Mouse (Mus musculus): ENCODE measurements around the gene Atp1b1.

Atp1b1 gene

GRCm38 (mm10) chr1:164461726-164462125, 3.6 kb upstream of the Atp1b1 start:
- DNase-seq (ENCODE audit: low read depth) = no peak

- DNase-seq (ENCODE audit: low read depth) = no peak
These were observed 3.0 kb upstream of the Atp1b1 start for GRCm38 (mm10) chr1:164460921-164461697.

DNA sequence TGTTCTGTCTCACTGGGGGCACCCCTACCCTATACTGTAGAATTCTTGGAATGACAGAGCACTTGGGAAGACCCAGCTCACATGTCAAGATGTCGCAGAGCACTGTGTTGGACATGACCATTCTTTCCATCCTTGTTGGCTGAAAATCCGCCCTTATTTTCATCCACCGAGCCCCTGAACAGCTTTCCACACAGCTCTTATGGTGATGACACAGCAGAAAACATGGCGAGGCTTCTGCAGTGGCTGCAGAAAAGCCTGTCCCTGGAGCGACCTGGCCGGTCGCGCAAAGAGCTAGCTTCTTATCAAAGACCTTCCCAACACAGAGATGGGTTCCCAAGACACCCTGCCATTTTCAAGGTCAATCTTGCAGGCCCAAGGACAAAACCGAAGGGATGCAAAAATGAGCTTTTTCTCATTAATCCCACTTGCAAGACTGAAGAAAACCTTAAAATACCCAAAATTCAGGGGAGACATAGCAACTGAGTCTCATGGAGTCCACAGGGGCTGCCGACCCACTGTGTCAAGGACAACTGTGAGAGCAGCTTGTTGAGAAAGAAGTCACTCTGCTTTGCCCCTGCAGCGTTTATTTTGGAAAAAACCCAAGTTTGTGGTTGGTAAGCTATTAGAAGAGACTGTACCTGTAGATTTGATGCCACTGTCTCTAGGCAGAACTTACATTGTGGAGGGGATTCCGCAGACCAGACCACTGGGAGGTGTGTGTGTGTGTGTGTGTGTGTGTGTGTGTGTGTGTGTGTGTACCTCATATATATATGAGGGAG, 1.2 kb upstream of the Atp1b1 start:
- DNase-seq (ENCODE audit: low read depth) = no peak

DNA sequence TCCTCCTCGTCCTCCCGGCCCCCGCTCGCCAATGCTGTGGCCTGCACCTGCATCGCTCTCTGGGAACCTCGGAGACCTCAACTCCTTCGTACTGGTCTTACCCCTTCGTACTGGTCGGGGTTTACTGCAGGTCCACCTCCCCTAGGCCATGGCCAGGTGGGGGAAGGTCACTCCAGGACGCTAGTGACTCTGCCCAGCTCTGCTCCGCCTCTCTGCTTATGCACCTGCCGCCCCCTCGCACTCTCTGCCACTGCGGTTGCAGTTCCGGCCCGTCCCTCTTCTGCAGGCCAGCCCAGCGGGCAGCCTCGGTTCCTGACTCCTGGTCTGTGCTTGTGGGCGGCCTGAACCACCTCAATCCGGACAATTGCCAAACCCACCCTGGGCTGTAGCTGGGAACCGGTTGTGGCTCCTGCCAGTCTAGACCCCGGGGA, 481 bp upstream of the Atp1b1 start:
- no peak for DNase-seq (ENCODE audit: low read depth)

DNA sequence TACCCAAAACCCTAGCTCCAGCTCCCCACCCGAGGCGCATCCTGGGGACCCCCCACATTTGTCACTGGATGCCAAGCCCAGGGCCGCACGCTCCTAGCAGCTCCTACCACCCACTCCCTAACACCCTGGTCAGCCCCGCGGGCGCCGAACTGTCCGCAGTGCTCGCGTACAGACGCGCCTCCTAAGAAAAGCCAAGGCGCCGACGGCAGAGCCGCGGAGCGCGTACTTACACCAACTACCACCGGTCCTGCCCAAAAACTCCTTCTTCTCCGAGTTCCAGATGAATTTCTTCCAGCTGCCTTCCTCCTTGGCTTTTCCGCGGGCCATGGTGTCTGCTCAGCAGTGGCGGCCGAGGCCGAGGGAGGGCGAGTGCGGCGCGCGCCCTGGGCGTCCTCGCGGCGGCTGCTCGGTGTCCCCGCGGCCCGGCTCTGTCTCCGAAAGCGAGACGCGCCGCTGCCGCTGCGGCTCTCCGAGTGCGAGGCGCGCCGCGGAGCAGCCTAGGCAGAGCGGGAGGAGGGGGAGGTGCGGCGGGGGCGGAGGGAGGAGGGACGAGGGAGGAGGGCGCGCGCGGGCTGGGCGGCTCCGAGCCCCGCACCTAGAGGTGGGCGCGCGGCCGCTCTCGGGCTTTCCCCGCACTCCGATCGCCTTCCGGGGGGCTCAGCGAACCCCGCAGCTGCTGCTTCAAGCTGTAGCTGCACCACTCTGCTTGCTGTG, 467 bp downstream of the Atp1b1 start:
- DNase-seq (ENCODE audit: low read depth) = no peak

DNA sequence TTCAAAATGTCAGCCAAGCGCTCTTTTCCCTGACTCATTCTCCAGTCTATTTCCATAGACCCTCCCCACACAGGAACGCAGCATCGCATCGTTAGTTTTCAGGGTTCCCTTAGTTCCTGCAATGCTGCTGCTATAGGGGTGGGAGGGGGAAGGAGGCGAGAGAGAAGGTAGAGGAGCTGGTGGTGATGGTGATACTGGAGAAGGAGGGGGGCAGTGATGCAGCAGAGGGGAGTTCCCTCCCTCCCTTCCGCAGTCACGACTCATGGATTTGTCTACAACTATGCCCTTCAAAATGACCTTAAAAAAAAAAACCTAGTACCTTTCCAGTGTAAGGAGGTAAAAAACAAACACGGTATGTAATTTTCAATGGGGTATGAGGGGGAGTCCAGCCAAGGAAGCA, 1.4 kb downstream of the Atp1b1 start:
- no peak for DNase-seq (ENCODE audit: low read depth)

GRCm38 (mm10) chr1:164456065-164456464, 2.1 kb downstream of the Atp1b1 start:
- DNase-seq (ENCODE audit: low read depth) = no peak

- no peak for DNase-seq (ENCODE audit: low read depth)
These were observed 2.5 kb downstream of the Atp1b1 start for GRCm38 (mm10) chr1:164455614-164456013.

- no peak for DNase-seq (ENCODE audit: low read depth)
These were observed 3.3 kb downstream of the Atp1b1 start for GRCm38 (mm10) chr1:164454747-164455400.

- no peak for DNase-seq (ENCODE audit: low read depth)
These were observed 4.4 kb downstream of the Atp1b1 start for GRCm38 (mm10) chr1:164453739-164454138.

DNA sequence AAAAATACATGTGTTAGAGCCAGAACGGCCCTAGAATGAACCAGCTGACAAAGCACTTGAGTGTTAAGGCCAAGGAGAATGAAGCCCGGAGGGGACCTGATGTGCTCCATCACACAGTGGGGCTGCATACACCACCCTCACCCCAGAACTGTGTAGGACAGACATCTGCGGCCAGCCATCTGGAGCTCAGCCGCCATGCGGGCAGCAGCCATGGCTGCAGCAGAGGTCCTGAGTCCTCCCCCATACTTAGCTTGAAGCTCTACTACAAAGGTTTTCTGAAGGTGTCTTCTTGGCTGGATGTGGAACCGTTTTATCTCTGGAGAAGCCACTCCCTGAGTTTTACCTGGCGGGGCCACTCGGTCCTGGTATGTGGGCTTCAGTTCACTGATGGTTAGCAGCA, 5.0 kb downstream of the Atp1b1 start:
- no peak for DNase-seq (ENCODE audit: low read depth)

DNA sequence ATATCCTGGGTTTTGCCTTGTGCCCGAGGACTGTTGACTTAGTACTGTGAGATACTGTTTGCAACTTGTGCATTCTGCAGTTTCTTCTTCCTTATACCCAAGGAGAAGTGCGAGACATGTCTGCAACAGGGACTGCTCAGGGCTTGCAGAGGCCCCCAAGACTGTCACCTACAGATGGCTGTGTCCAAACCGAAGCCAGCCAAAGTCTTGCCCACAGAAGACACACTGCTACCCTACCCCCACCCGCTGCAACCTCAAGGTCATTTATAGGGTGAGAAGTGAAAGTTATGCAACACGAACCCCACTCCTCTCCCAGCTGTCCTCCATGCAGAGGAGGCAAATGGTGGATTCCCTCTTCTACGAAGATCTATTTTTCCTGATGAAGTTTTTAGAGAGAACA, 5.6 kb downstream of the Atp1b1 start:
- DNase-seq (ENCODE audit: low read depth) = no peak

- no peak for DNase-seq (ENCODE audit: low read depth)
These were observed 6.8 kb downstream of the Atp1b1 start for GRCm38 (mm10) chr1:164451346-164451745.

- DNase-seq (ENCODE audit: low read depth) = no peak
These were observed 7.5 kb downstream of the Atp1b1 start for GRCm38 (mm10) chr1:164450644-164451043.

DNA sequence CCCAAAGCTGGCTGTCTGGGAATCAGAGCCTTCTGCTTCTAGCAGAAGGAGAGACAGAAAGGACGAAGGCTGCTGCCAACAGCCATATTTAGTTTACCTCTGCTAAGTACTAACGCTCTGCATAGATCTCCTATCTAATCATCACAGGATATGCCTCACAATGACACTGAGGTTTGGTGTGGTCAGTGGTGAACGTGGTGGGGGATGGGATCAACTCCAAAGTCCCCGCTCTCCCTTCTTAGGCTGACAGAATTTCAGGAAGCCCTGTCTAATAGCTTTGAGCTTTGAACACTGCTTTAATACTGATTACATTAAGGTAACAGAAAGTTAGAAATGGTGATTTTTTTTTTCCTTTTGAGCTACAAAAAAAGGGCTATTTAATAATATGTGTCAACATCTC, 7.9 kb downstream of the Atp1b1 start:
- no peak for DNase-seq (ENCODE audit: low read depth)

GRCm38 (mm10) chr1:164449626-164450025, 8.5 kb downstream of the Atp1b1 start:
- DNase-seq (ENCODE audit: low read depth) = no peak

- no peak for DNase-seq (ENCODE audit: low read depth)
These were observed 10.6 kb downstream of the Atp1b1 start for GRCm38 (mm10) chr1:164447521-164447920.

- DNase-seq (ENCODE audit: low read depth) = no peak
These were observed 11.6 kb downstream of the Atp1b1 start for GRCm38 (mm10) chr1:164446535-164446934.

DNA sequence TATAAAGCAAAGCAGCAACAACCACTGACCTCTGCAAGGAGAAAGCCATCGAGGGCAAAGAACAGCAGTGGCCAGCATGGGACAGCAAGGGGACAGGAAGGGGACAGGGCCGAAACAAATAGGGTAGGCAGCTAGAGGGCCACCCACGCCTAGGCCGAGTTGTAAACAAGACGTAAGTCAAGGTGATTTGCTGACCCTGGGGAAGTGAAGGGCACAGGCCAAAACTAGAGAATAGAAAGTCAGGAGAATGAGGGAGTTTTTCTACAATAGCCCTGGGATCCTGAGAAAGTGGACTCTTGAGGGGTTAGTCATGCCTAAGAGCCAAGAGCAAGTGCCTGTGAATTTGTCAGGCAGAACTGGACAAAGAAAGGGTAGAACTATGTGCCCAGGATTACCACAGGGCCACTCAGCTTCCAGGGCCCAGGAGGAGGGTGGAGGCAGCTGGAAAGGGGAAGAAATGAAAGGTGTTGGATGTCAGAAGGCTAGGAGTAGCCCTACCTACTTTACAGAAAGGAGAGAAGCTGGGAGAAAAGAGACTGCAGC, 12.5 kb downstream of the Atp1b1 start:
- no peak for DNase-seq (ENCODE audit: low read depth)

DNA sequence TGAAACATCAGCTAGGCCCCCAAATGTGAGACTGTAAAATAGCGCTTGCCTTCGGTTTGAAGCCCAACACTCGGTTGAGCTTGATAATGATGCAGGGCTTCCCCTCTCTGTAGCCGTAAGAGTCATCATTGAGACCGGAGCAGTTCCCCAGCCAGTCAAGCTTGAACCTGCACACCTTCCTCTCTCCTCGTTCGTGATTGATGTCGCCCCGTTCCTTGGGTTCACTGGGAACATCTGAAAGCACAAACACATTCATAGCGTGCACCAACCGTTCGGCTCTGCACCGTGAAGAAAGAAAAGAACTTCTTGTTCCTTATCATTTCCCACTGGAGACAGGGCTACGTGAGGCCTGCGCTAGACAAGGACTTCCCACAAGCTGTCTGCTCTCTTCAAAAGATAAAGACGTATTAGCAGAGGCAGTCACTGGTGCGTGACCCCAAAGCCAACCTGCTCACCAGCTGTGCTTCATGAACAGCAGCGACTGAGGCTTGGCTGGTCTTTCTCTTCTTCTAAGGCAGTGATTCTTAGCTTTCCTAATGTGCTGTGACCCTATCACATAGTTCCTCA, 16.7 kb downstream of the Atp1b1 start:
- DNase-seq (ENCODE audit: low read depth) = no peak

GRCm38 (mm10) chr1:164440708-164441407, 17.3 kb downstream of the Atp1b1 start:
- no peak for DNase-seq (ENCODE audit: low read depth)
